Mouse (Mus musculus): ENCODE results near the gene Teddm3. TPM values are rescaled to one million over a fixed set of nuclear protein-coding genes. Genes with fewer than 3 reads are reported as not detected.
"Not testable (repeated sequence)": the region's sequence is repeated elsewhere in the genome, so short reads cannot be mapped to it uniquely, and the experiment has no call there.

Gene Teddm3
- polyA plus RNA-seq, 1 experiment: not detected

GRCm38 (mm10) chr16:21175236-21175635 lies 21.4 kb upstream of the Teddm3 start:
- no peak overlapping the region for H3K27ac ChIP-seq (ENCODE audit: control insufficient read depth, insufficient read depth, low read depth, low read length)
- H3K27me3 ChIP-seq (ENCODE audit: control insufficient read depth, insufficient read depth, low read length): no peaks in the 10 kb centered on the region
- H3K36me3 ChIP-seq (ENCODE audit: control insufficient read depth, insufficient read depth, low read length): no peaks in the 10 kb centered on the region
- H3K4me3 ChIP-seq (ENCODE audit: control insufficient read depth, low read depth, low read length): no peak overlapping the region
- TF ChIP-seq CTCF (IDR thresholded peaks at IDR 0.05; ENCODE audit: control insufficient read depth, insufficient read depth, insufficient replicate concordance, low read depth, low read length) (no peak), POLR2A (IDR thresholded peaks at IDR 0.05; ENCODE audit: control insufficient read depth, low read depth, low read length) (no peak)
- no peaks in the 10 kb centered on the region for H3K4me1 ChIP-seq (ENCODE audit: control insufficient read depth, insufficient read depth, low read length)

GRCm38 (mm10) chr16:21168730-21169129 lies 14.9 kb upstream of the Teddm3 start:
- Histone ChIP-seq H3K27ac (ENCODE audit: control insufficient read depth, insufficient read depth, low read depth, low read length) (no peak overlapping the region), H3K27me3 (ENCODE audit: control insufficient read depth, insufficient read depth, low read length) (no peaks in the 10 kb centered on the region), H3K36me3 (ENCODE audit: control insufficient read depth, insufficient read depth, low read length) (no peaks in the 10 kb centered on the region), H3K4me3 (ENCODE audit: control insufficient read depth, low read depth, low read length) (no peak overlapping the region), H3K4me1 (ENCODE audit: control insufficient read depth, insufficient read depth, low read length) (no peaks in the 10 kb centered on the region)
- TF ChIP-seq POLR2A (IDR thresholded peaks at IDR 0.05; ENCODE audit: control insufficient read depth, low read depth, low read length): no peak
- TF ChIP-seq CTCF (IDR thresholded peaks at IDR 0.05; ENCODE audit: control insufficient read depth, insufficient read depth, insufficient replicate concordance, low read depth, low read length): no peak

GRCm38 (mm10) chr16:21165343-21166220 lies 11.8 kb upstream of the Teddm3 start:
- H3K27ac ChIP-seq (ENCODE audit: control insufficient read depth, insufficient read depth, low read depth, low read length); H3K27me3 ChIP-seq (ENCODE audit: control insufficient read depth, insufficient read depth, low read length); H3K4me1 ChIP-seq (ENCODE audit: control insufficient read depth, insufficient read depth, low read length); H3K36me3 ChIP-seq (ENCODE audit: control insufficient read depth, insufficient read depth, low read length); H3K4me3 ChIP-seq (ENCODE audit: control insufficient read depth, low read depth, low read length): not testable (repeated sequence)

GRCm38 (mm10) chr16:21163423-21163822 lies 9.6 kb upstream of the Teddm3 start:
- H3K36me3 ChIP-seq (ENCODE audit: control insufficient read depth, insufficient read depth, low read length); H3K27ac ChIP-seq (ENCODE audit: control insufficient read depth, insufficient read depth, low read depth, low read length); H3K27me3 ChIP-seq (ENCODE audit: control insufficient read depth, insufficient read depth, low read length); H3K4me1 ChIP-seq (ENCODE audit: control insufficient read depth, insufficient read depth, low read length); H3K4me3 ChIP-seq (ENCODE audit: control insufficient read depth, low read depth, low read length): not testable (repeated sequence)

- H3K36me3 ChIP-seq (ENCODE audit: control insufficient read depth, insufficient read depth, low read length); H3K4me3 ChIP-seq (ENCODE audit: control insufficient read depth, low read depth, low read length); H3K27ac ChIP-seq (ENCODE audit: control insufficient read depth, insufficient read depth, low read depth, low read length); H3K4me1 ChIP-seq (ENCODE audit: control insufficient read depth, insufficient read depth, low read length); H3K27me3 ChIP-seq (ENCODE audit: control insufficient read depth, insufficient read depth, low read length): not testable (repeated sequence)
Measured at GRCm38 (mm10) chr16:21159226-21159625, 5.4 kb upstream of the Teddm3 start.

GRCm38 (mm10) chr16:21156261-21156660 lies 2.5 kb upstream of the Teddm3 start:
- not testable (repeated sequence) for H3K4me1 ChIP-seq (ENCODE audit: control insufficient read depth, insufficient read depth, low read length); H3K27ac ChIP-seq (ENCODE audit: control insufficient read depth, insufficient read depth, low read depth, low read length); H3K36me3 ChIP-seq (ENCODE audit: control insufficient read depth, insufficient read depth, low read length); H3K4me3 ChIP-seq (ENCODE audit: control insufficient read depth, low read depth, low read length); H3K27me3 ChIP-seq (ENCODE audit: control insufficient read depth, insufficient read depth, low read length)

- H3K27ac ChIP-seq (ENCODE audit: control insufficient read depth, insufficient read depth, low read depth, low read length): no peak overlapping the region
- H3K4me3 ChIP-seq (ENCODE audit: control insufficient read depth, low read depth, low read length): no peak overlapping the region
- no peak for TF ChIP-seq CTCF (IDR thresholded peaks at IDR 0.05; ENCODE audit: control insufficient read depth, insufficient read depth, insufficient replicate concordance, low read depth, low read length)
- no peak for TF ChIP-seq POLR2A (IDR thresholded peaks at IDR 0.05; ENCODE audit: control insufficient read depth, low read depth, low read length)
- H3K4me1 ChIP-seq (ENCODE audit: control insufficient read depth, insufficient read depth, low read length): no peaks in the 10 kb centered on the region
- H3K27me3 ChIP-seq (ENCODE audit: control insufficient read depth, insufficient read depth, low read length): no peaks in the 10 kb centered on the region
- no peaks in the 10 kb centered on the region for H3K36me3 ChIP-seq (ENCODE audit: control insufficient read depth, insufficient read depth, low read length)
Measured at GRCm38 (mm10) chr16:21151564-21152361, 2.0 kb downstream of the Teddm3 start.

GRCm38 (mm10) chr16:21149896-21150295 lies 3.9 kb downstream of the Teddm3 start:
- H3K36me3 ChIP-seq (ENCODE audit: control insufficient read depth, insufficient read depth, low read length): no peaks in the 10 kb centered on the region
- no peak for TF ChIP-seq POLR2A (IDR thresholded peaks at IDR 0.05; ENCODE audit: control insufficient read depth, low read depth, low read length)
- TF ChIP-seq CTCF (IDR thresholded peaks at IDR 0.05; ENCODE audit: control insufficient read depth, insufficient read depth, insufficient replicate concordance, low read depth, low read length): no peak
- no peak overlapping the region for H3K4me3 ChIP-seq (ENCODE audit: control insufficient read depth, low read depth, low read length)
- H3K27me3 ChIP-seq (ENCODE audit: control insufficient read depth, insufficient read depth, low read length): no peaks in the 10 kb centered on the region
- no peaks in the 10 kb centered on the region for H3K4me1 ChIP-seq (ENCODE audit: control insufficient read depth, insufficient read depth, low read length)
- no peak overlapping the region for H3K27ac ChIP-seq (ENCODE audit: control insufficient read depth, insufficient read depth, low read depth, low read length)

- H3K4me1 ChIP-seq (ENCODE audit: control insufficient read depth, insufficient read depth, low read length); H3K36me3 ChIP-seq (ENCODE audit: control insufficient read depth, insufficient read depth, low read length); H3K27ac ChIP-seq (ENCODE audit: control insufficient read depth, insufficient read depth, low read depth, low read length); H3K4me3 ChIP-seq (ENCODE audit: control insufficient read depth, low read depth, low read length); H3K27me3 ChIP-seq (ENCODE audit: control insufficient read depth, insufficient read depth, low read length): not testable (repeated sequence)
Measured at GRCm38 (mm10) chr16:21148451-21148850, 5.3 kb downstream of the Teddm3 start.

All from testis, adult 2 months (tissue).